Mouse (Mus musculus) ZHBTc4 (cell line): ENCODE data around the gene Gabpb1.

Experiments
- DNase-seq: peaks from one replicate; pipeline ENCODE4 v3.0.0-alpha.2; 2011; ENCODE audit warnings: low read depth, low spot score

The Gabpb1 gene

DNA sequence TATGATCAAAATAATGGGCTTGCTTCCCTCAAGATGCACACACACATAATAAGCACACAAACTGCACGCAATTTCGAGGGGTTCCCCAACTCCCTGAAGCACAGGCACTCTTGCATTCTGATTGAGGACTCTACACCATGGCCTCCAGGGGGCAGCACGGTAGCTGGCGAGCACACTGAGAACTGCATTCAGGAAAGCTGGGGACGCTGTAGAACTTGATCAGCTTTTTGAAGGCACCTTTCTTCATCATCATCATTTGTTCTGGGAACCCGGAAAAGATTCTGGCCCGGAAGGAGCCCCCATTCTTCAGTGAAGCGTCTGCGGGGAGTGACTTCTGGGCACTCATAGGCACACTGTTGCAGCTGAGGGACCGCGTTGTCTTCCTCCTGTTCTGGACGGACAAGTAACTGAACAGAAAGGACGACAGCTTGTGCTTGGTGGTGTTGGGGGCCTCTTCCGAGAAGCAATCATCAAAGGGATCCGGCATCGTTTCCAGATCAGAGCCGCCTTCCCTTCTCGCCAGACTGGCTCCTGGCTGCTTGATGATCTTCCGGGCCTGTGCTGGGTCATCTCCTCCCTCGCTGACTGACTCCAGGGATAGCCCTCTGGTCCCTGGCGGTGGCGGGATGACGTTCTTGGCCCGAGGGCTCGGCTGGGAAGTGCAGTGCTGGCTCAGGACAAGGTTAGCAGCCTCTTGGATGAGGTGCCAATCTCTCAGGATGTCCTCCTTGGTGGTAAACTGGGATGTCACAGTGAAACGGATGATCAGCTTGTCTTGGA lies 82.1 kb downstream of the Gabpb1 start:
- peak; percentile 78 for DNase-seq

GRCm38 (mm10) chr2:126591304-126591703 lies 84.8 kb downstream of the Gabpb1 start:
- DNase-seq, result no peak

- DNase-seq, result no peak
These were observed 88.7 kb downstream of the Gabpb1 start for GRCm38 (mm10) chr2:126587468-126587867.

GRCm38 (mm10) chr2:126584621-126585369 lies 91.3 kb downstream of the Gabpb1 start:
- DNase-seq, result no peak

DNA sequence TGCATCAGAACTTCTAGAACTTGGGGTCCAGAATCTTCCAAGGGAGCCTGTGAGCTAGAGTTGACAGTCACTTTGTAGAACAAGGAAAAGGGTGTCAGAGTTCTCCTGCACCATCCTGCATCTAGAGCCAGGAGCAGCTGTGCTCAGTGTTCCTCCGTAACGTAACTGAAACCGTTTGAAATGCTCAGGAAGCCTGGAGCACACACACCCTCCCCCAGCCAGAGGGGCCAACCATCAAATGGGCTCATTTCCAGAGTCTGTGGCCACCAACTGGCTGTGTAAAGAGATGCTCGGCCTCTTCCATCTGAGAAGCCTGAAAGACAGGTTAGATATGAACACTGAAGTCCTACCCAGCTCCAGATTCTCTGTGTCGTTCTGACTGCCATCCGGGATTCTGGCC lies 92.2 kb downstream of the Gabpb1 start:
- DNase-seq, result no peak

- DNase-seq, result no peak
These were observed 96.9 kb downstream of the Gabpb1 start for GRCm38 (mm10) chr2:126579282-126579681.
